Mouse (Mus musculus): ENCODE measurements around the gene Mocs1.

The Mocs1 gene

GRCm38 (mm10) chr17:49481876-49482275, 53.7 kb downstream of the Mocs1 start:
- no peak for DNase-seq (ENCODE audit: low spot score in 2 of 2)

- no peak for DNase-seq (ENCODE audit: low spot score in 2 of 2)
These were observed 56.3 kb downstream of the Mocs1 start for GRCm38 (mm10) chr17:49484435-49484834.

DNA sequence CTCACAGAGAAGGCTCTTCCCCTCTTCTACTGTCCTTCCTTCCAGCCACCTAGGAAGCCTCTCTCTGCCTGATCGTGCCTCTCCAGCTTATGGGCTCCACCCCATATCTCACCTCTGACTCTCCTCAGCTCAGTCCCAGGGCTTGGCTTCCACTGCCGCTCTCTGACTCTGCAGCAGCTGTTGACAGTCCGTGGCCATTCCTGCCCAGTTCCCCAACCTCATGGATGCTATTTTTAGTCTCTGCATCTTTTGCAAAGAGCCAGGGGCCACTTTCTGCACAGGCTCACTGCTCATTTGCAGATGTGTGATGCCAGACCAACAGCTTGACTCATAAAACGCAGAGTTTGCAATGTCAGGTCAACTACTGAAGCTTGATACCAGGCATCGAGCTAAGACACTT, 60.9 kb downstream of the Mocs1 start:
- DNase-seq (ENCODE audit: low spot score in 2 of 2): no peak

- no peak for DNase-seq (ENCODE audit: low spot score in 2 of 2)
These were observed 65.1 kb downstream of the Mocs1 start for GRCm38 (mm10) chr17:49493276-49493675.

DNA sequence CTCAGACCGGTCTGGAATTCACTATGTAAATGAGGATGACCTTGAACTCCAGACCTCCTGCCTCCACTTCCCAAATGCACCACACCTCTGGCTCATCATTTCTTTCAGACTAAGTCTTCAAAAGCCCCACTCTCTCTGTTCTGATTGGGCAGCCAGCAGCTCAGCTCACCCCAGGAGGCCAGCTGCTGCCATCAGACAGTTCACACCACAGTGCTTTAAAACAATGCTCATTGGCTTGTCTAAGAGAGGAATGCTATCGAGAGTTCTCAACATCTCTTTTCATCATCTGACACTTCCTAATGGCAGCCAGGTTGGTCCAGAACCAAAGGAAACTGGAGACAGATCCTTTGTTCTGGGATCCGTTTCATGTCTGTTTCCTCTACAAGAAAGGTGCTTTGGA, 70.0 kb downstream of the Mocs1 start:
- DNase-seq (ENCODE audit: low spot score in 2 of 2): no peak

GRCm38 (mm10) chr17:49499635-49500034, 71.5 kb downstream of the Mocs1 start:
- no peak for DNase-seq (ENCODE audit: low spot score in 2 of 2)

DNA sequence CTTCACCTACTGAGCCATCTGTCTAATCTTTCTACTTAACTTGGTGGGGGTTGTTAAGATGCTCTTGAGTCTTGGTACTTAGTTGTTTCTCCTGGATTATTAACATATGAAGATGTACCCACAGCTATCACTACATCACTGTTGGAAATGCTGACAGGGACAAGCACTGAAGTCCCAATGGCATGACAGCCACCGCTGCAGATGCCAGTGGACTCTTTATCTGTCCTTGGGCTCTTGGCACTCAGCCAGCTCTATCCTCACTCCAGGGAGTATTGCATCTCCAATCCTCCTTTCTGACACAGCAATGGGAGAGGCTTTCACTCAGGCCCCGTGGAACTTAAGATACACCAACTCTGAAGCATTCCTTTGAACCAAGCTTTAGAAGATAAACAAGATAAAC, 72.1 kb downstream of the Mocs1 start:
- DNase-seq (ENCODE audit: low spot score in 2 of 2): no peak

DNA sequence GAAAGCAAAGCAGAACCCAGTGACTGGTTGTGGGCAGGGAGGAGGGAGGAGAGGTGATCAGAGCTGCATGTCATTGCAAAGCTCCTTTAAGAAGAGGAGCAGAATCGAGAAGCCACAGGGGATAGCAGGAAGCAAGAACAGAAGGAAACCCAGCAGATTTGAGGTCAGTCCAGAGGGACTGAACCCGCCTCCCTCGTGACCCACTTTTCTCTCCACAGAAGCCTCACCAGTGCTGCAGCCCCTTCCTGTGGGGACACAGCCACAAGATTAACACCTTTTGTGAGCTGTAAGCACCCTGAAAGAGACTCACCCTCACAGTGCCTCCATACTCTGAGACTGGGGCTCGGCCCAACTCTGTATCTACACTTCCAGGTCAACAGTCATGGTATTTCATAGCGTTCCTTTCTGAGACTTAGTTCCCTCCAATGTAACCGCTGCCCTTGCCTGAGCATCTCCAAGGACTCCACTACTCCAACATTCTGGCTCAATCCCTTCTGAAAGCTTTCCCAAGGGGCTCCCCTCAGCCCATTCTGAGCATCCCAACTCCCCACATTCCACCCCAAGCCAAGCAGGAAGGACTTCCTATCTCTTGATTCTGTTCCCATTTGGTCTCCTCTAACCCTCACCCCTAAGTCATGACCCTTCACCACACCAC, 75.2 kb downstream of the Mocs1 start:
- no peak for DNase-seq (ENCODE audit: low spot score in 2 of 2)
